Mouse (Mus musculus) kidney, adult 2 months (tissue): ENCODE results near the gene Hyou1.

Source experiments
- CTCF ChIP-seq: fragments of 200-500 bp; conservative IDR thresholded peaks from 2 replicates; pipeline ENCODE4 v1.5.1; 2011; ENCODE audit warnings: low read depth, mild to moderate bottlenecking, control low read depth, low read length, moderate library complexity, mixed read lengths; ENCODE audit not compliant: insufficient read depth, insufficient read length
- POLR2A ChIP-seq: fragments of 200-500 bp; IDR thresholded peaks from one replicate; pipeline ENCODE4 v1.6.1; 2011; ENCODE audit warnings: low read depth, low read length, control low read depth

- TF ChIP-seq CTCF: no peak
- TF ChIP-seq POLR2A: no peak
Measured at GRCm38 (mm10) chr9:44418519-44419385, 39.5 kb downstream of the Hyou1 start, which contains the start of gene Ccdc84.
